Mouse (Mus musculus) stomach, embryonic 14.5 days (tissue): ENCODE data around the gene Ralgps1. TPM values are rescaled to one million over a fixed set of nuclear protein-coding genes. Genes with fewer than 3 reads are reported as not detected.
"Not testable (repeated sequence)": the region's sequence is repeated elsewhere in the genome, so short reads cannot be mapped to it uniquely, and the experiment has no call there.

Source experiments
- ATAC-seq: fragments of 200-750 bp; cut with Nextera tagmentation; 2 replicates; pipeline ENCODE4 v1.8.0; 2017; ENCODE audit warnings: low read depth, moderate TSS enrichment; ENCODE audit not compliant: insufficient number of reproducible peaks, insufficient read depth, low FRiP score
- H3K27ac ChIP-seq: fragments of 300-500 bp; sonication (generic); 2 replicates; pipeline ENCODE4 v1.5.1; 2014; ENCODE audit warnings: mild to moderate bottlenecking, low read length, moderate library complexity, mixed read lengths
- H3K27me3 ChIP-seq: fragments of 300-500 bp; sonication (generic); 2 replicates; pipeline ENCODE4 v1.6.1; 2014; ENCODE audit warnings: low read length, control low read depth, mixed read lengths; ENCODE audit not compliant: control insufficient read depth, insufficient read depth
- H3K36me3 ChIP-seq: fragments of 300-500 bp; sonication (generic); 2 replicates; pipeline ENCODE4 v1.6.1; 2014; ENCODE audit warnings: mild to moderate bottlenecking, control low read depth, low read length, moderate library complexity, mixed read lengths; ENCODE audit not compliant: control insufficient read depth, insufficient read depth
- H3K4me1 ChIP-seq: fragments of 300-500 bp; sonication (generic); 2 replicates; pipeline ENCODE4 v1.6.1; 2014; ENCODE audit warnings: low read length, control low read depth, mixed read lengths; ENCODE audit not compliant: control insufficient read depth, insufficient read depth
- H3K4me2 ChIP-seq: fragments of 300-500 bp; sonication (generic); replicated peaks from 2 replicates; pipeline ENCODE4 v1.6.1; 2014; ENCODE audit warnings: low read depth, low read length, control low read depth
- H3K4me3 ChIP-seq: fragments of 300-500 bp; sonication (generic); 2 replicates; pipeline ENCODE4 v1.5.1; 2014; ENCODE audit warnings: low read depth, low read length, control low read depth
- H3K9ac ChIP-seq: fragments of 300-500 bp; sonication (generic); replicated peaks from 2 replicates; pipeline ENCODE4 v1.6.1; 2014; ENCODE audit warnings: low read depth, mild to moderate bottlenecking, control low read depth, low read length, moderate library complexity, mixed read lengths
- H3K9me3 ChIP-seq: fragments of 300-500 bp; sonication (generic); 2 replicates; pipeline ENCODE4 v1.6.1; 2016; ENCODE audit warnings: low read depth, low read length, control low read depth; ENCODE audit not compliant: control insufficient read depth
- WGBS: fragments of 180-500 bp; shearing (Covaris S2); extraction: QIAGEN DNeasy Blood & Tissue Kit; methylation state at CpG from one replicate; pipeline ENCODE4 v1.1.7; 2014; 5-methylcytosine and 5-hydroxymethylcytosine counted together
- polyA plus RNA-seq: library from polyadenylated mRNA; unstranded; fragments of >200 nt; fragmentation: Nextera tagmentation; extraction: Ambion mirVana; gene quantifications from 2 replicates; pipeline ENCODE4 v1.2.1, GENCODE M21; 2014

The Ralgps1 gene
- polyA plus RNA-seq, 1 experiment from 2014 or later, result 12.4 TPM

GRCm38 (mm10) chr2:33215700-33216509, 155.4 kb downstream of the Ralgps1 start, which contains the start of gene Angptl2:
TSS of gene Angptl2 (plus strand) at chr2:33216069.
- no peaks in the 10 kb centered on the region for H3K27me3 ChIP-seq
- 2% methylated on average over 22 of the region's 22 CpGs for WGBS
- peak within 1 kb of the TSS; percentile 71 for H3K9ac ChIP-seq
- H3K4me2 ChIP-seq, result peak within 1 kb of the TSS; percentile 84
- peak; percentile 95 for ATAC-seq
- peak within 1 kb of the TSS; percentile 56 for H3K4me3 ChIP-seq
- no peaks in the 10 kb centered on the region for H3K9me3 ChIP-seq
- no peaks in the 10 kb centered on the region for H3K36me3 ChIP-seq
- H3K27ac ChIP-seq, result peak within 1 kb of the TSS; percentile 91
- peaks cover 28% of the 10 kb centered on the region; the same call in 1 of the 2 replicates for H3K4me1 ChIP-seq

GRCm38 (mm10) chr2:33215177-33215699, 156.0 kb downstream of the Ralgps1 start:
- ATAC-seq, result no peak; the same call in 1 of the 2 replicates
- no peaks in the 10 kb centered on the region for H3K27me3 ChIP-seq
- peak overlapping the region; percentile 84 for H3K4me2 ChIP-seq
- H3K36me3 ChIP-seq, result no peaks in the 10 kb centered on the region
- peaks cover 31% of the 10 kb centered on the region; the same call in 1 of the 2 replicates for H3K4me1 ChIP-seq
- H3K9ac ChIP-seq, result no peak overlapping the region; the same call in 1 of the 2 replicates
- WGBS, result 52% methylated on average over 5 of the region's 5 CpGs
- no peaks in the 10 kb centered on the region for H3K9me3 ChIP-seq
- peak overlapping the region; percentile 68; the same call in 1 of the 2 replicates for H3K27ac ChIP-seq
- peak overlapping the region; percentile 56 for H3K4me3 ChIP-seq

- H3K4me1 ChIP-seq, result peaks cover 13% of the 10 kb centered on the region
- H3K9me3 ChIP-seq, H3K27me3 ChIP-seq, ATAC-seq, H3K36me3 ChIP-seq, H3K27ac ChIP-seq, H3K9ac ChIP-seq, H3K4me3 ChIP-seq, H3K4me2 ChIP-seq: not testable (repeated sequence)
- 85% methylated on average over 11 of the region's 11 CpGs for WGBS
These were observed 160.0 kb downstream of the Ralgps1 start for GRCm38 (mm10) chr2:33211263-33211662.

- 72% methylated on average over 2 of the region's 2 CpGs for WGBS
- no peak for ATAC-seq
- no peaks in the 10 kb centered on the region for H3K27me3 ChIP-seq
- no peaks in the 10 kb centered on the region for H3K36me3 ChIP-seq
- H3K9ac ChIP-seq, result no peak overlapping the region
- H3K9me3 ChIP-seq, result no peaks in the 10 kb centered on the region
- no peak overlapping the region for H3K4me3 ChIP-seq
- peaks cover 15% of the 10 kb centered on the region for H3K4me1 ChIP-seq
- no peak overlapping the region for H3K4me2 ChIP-seq
- H3K27ac ChIP-seq, result no peak overlapping the region
These were observed 160.4 kb downstream of the Ralgps1 start for GRCm38 (mm10) chr2:33210841-33211240.

GRCm38 (mm10) chr2:33208134-33208533, 163.2 kb downstream of the Ralgps1 start:
- Histone ChIP-seq H3K4me3 (no peak overlapping the region), H3K36me3 (no peaks in the 10 kb centered on the region), H3K27me3 (no peaks in the 10 kb centered on the region), H3K4me1 (peaks cover 17% of the 10 kb centered on the region), H3K4me2 (no peak overlapping the region), H3K9me3 (no peaks in the 10 kb centered on the region), H3K27ac (no peak overlapping the region), H3K9ac (no peak overlapping the region)
- ATAC-seq, result no peak
- 88% methylated on average over 5 of the region's 5 CpGs for WGBS

- H3K27me3 ChIP-seq, result no peaks in the 10 kb centered on the region
- no peaks in the 10 kb centered on the region for H3K9me3 ChIP-seq
- H3K36me3 ChIP-seq, result no peaks in the 10 kb centered on the region
- H3K4me2 ChIP-seq, result no peak overlapping the region
- H3K27ac ChIP-seq, result peak overlapping the region; percentile 39; the same call in 1 of the 2 replicates
- WGBS, result 30% methylated on average over 4 of the region's 4 CpGs
- no peak for ATAC-seq
- no peak overlapping the region for H3K4me3 ChIP-seq
- H3K9ac ChIP-seq, result no peak overlapping the region
- peaks cover 17% of the 10 kb centered on the region for H3K4me1 ChIP-seq
These were observed 164.2 kb downstream of the Ralgps1 start for GRCm38 (mm10) chr2:33207069-33207468.

- WGBS, result 34% methylated on average over 14 of the region's 14 CpGs
- Histone ChIP-seq H3K4me2 (no peak overlapping the region), H3K27me3 (no peaks in the 10 kb centered on the region), H3K9me3 (no peaks in the 10 kb centered on the region), H3K27ac (no peak overlapping the region), H3K4me1 (peaks cover 17% of the 10 kb centered on the region), H3K36me3 (no peaks in the 10 kb centered on the region), H3K4me3 (no peak overlapping the region), H3K9ac (no peak overlapping the region)
- ATAC-seq, result 0 out of 2 replicates have a peak, but pooled peaks have one; percentile 20
These were observed 165.3 kb downstream of the Ralgps1 start for GRCm38 (mm10) chr2:33205939-33206525.

GRCm38 (mm10) chr2:33204980-33205379, 166.3 kb downstream of the Ralgps1 start:
- H3K9ac ChIP-seq, result no peak overlapping the region
- H3K9me3 ChIP-seq, result no peaks in the 10 kb centered on the region
- 79% methylated on average over 5 of the region's 5 CpGs for WGBS
- H3K27me3 ChIP-seq, result no peaks in the 10 kb centered on the region
- no peak overlapping the region for H3K4me3 ChIP-seq
- no peaks in the 10 kb centered on the region for H3K36me3 ChIP-seq
- ATAC-seq, result no peak
- H3K4me1 ChIP-seq, result peaks cover 14% of the 10 kb centered on the region
- no peak overlapping the region for H3K27ac ChIP-seq
- H3K4me2 ChIP-seq, result no peak overlapping the region
